Mouse (Mus musculus): ENCODE data around the gene H2afy2. TPM values are rescaled to one million over a fixed set of nuclear protein-coding genes. Genes with fewer than 3 reads are reported as not detected.

The H2afy2 gene
- total and polyA plus RNA-seq, 2 experiments from 2014 or later: 17.0 to 22.8 TPM

DNA sequence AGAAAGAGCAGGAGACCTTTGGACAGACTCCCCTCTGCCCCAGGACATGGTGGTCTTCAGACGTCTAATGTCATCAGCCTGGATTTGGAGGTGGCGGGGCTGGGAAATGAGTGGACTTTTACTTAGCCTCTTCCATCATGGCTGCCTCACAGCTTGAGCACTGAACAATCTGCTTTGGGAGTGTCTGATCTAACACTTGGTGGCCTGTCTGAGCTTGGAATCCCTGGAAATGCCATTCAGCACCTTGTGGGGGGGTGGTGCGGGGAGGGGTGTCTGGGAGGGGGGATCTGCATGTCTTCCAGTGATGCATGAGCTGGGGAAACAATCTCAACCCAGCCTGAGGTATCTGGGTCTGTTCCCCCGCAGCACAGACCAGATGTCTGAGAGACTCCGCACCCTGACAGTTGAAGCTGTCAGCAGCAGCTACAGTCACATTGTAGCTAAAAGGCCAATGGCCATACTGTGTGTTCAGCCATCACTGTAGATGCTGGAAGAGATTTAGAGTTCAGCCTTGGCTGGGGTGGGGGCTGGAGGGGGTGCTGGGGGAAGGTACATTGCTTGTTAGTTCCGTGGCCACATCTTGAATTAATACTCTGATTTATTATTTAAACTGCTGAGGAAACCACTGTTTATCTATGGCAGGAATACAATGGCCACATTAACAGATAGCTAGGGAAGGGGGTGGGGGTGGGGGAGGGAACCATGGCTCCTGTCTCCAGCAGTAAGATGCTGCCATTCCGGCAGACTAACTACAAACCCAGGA lies 39.2 kb upstream of the H2afy2 start:
- Histone ChIP-seq H3K4me3 (ENCODE audit: low read depth, low read length) (no peak overlapping the region), H3K27me3 (ENCODE audit: control insufficient read depth, insufficient read depth, low read length) (no peaks in the 10 kb centered on the region), H3K36me3 (replicated peaks; ENCODE audit: control insufficient read depth, insufficient read depth, low read length) (no peaks in the 10 kb centered on the region), H3K9me3 (replicated peaks; ENCODE audit: control insufficient read depth, low read length) (no peaks in the 10 kb centered on the region), H3K4me2 (ENCODE audit: low read depth, low read length) (no peak overlapping the region), H3K9ac (replicated peaks; ENCODE audit: low read depth, low read length) (no peak overlapping the region), H3K27ac (ENCODE audit: low read depth) (no peak overlapping the region), H3K4me1 (ENCODE audit: control insufficient read depth, insufficient read depth) (no peaks in the 10 kb centered on the region)
- DNase-seq (ENCODE audit: low spot score) (no peak), ATAC-seq (ENCODE audit: insufficient read depth, low read depth) (no peak)
- WGBS: 37% methylated on average over 7 of the region's 7 CpGs
- no peak for TF ChIP-seq CTCF (IDR thresholded peaks at IDR 0.05; ENCODE audit: low read depth)
- TF ChIP-seq EP300 (IDR thresholded peaks at IDR 0.05; ENCODE audit: low read depth): no peak

GRCm38 (mm10) chr10:61820050-61820449 lies 36.1 kb upstream of the H2afy2 start:
- Histone ChIP-seq H3K4me2 (ENCODE audit: low read depth, low read length) (no peak overlapping the region), H3K9ac (replicated peaks; ENCODE audit: low read depth, low read length) (no peak overlapping the region), H3K27ac (ENCODE audit: low read depth) (no peak overlapping the region), H3K27me3 (ENCODE audit: control insufficient read depth, insufficient read depth, low read length) (no peaks in the 10 kb centered on the region), H3K36me3 (replicated peaks; ENCODE audit: control insufficient read depth, insufficient read depth, low read length) (no peaks in the 10 kb centered on the region), H3K4me1 (ENCODE audit: control insufficient read depth, insufficient read depth) (no peaks in the 10 kb centered on the region), H3K9me3 (replicated peaks; ENCODE audit: control insufficient read depth, low read length) (no peaks in the 10 kb centered on the region), H3K4me3 (ENCODE audit: low read depth, low read length) (no peak overlapping the region)
- WGBS: 53% methylated on average over 9 of the region's 9 CpGs
- DNase-seq (ENCODE audit: low spot score) (no peak), ATAC-seq (ENCODE audit: insufficient read depth, low read depth) (no peak)
- TF ChIP-seq EP300 (IDR thresholded peaks at IDR 0.05; ENCODE audit: low read depth) (no peak), CTCF (IDR thresholded peaks at IDR 0.05; ENCODE audit: low read depth) (0 out of 2 replicates have a peak, but pooled peaks have one; percentile 12)

- H3K27me3 ChIP-seq (ENCODE audit: control insufficient read depth, insufficient read depth, low read length): no peaks in the 10 kb centered on the region
- H3K4me2 ChIP-seq (ENCODE audit: low read depth, low read length): no peak overlapping the region
- no peak for DNase-seq (ENCODE audit: low spot score)
- no peaks in the 10 kb centered on the region for H3K9me3 ChIP-seq (replicated peaks; ENCODE audit: control insufficient read depth, low read length)
- no peak overlapping the region for H3K27ac ChIP-seq (ENCODE audit: low read depth)
- H3K4me3 ChIP-seq (ENCODE audit: low read depth, low read length): no peak overlapping the region
- H3K9ac ChIP-seq (replicated peaks; ENCODE audit: low read depth, low read length): no peak overlapping the region
- 60% methylated on average over 5 of the region's 5 CpGs for whole genome bisulfite sequencing
- no peaks in the 10 kb centered on the region for H3K36me3 ChIP-seq (replicated peaks; ENCODE audit: control insufficient read depth, insufficient read depth, low read length)
- TF ChIP-seq CTCF (IDR thresholded peaks at IDR 0.05; ENCODE audit: low read depth) (no peak), EP300 (IDR thresholded peaks at IDR 0.05; ENCODE audit: low read depth) (no peak)
- no peaks in the 10 kb centered on the region for H3K4me1 ChIP-seq (ENCODE audit: control insufficient read depth, insufficient read depth)
- ATAC-seq (ENCODE audit: insufficient read depth, low read depth): no peak
These were observed 28.0 kb upstream of the H2afy2 start for GRCm38 (mm10) chr10:61811987-61812386.

DNA sequence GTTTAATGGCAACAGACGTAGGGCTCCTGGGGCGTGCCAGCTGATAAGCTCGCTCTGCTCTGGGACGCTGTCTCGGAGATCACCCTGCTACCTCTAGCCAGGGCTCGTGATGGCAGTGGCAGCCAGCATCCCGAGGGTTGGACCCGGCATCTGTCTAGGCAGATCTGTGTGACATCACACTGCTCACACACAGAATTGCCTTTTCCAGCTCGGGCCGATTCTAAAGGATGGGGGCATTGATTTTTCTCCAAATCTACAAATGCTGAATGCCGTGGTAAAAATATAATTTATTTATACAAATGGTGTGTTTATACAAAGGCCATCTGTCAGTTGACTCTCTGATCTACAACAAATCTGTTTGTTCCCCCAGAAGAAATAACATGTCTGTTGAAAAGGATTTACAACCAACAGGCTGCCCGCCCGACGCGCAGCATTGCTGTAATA lies 14.2 kb upstream of the H2afy2 start:
- Histone ChIP-seq H3K27ac (ENCODE audit: low read depth) (no peak overlapping the region), H3K9ac (replicated peaks; ENCODE audit: low read depth, low read length) (no peak overlapping the region), H3K36me3 (replicated peaks; ENCODE audit: control insufficient read depth, insufficient read depth, low read length) (no peaks in the 10 kb centered on the region), H3K4me3 (ENCODE audit: low read depth, low read length) (no peak overlapping the region), H3K27me3 (ENCODE audit: control insufficient read depth, insufficient read depth, low read length) (no peaks in the 10 kb centered on the region), H3K4me1 (ENCODE audit: control insufficient read depth, insufficient read depth) (no peaks in the 10 kb centered on the region), H3K4me2 (ENCODE audit: low read depth, low read length) (no peak overlapping the region), H3K9me3 (replicated peaks; ENCODE audit: control insufficient read depth, low read length) (0 out of 2 replicates have a peak, but pooled peaks cover 4% of the 10 kb centered on the region)
- no peak for ATAC-seq (ENCODE audit: insufficient read depth, low read depth)
- TF ChIP-seq CTCF (IDR thresholded peaks at IDR 0.05; ENCODE audit: low read depth) (no peak), EP300 (IDR thresholded peaks at IDR 0.05; ENCODE audit: low read depth) (no peak)
- DNase-seq (ENCODE audit: low spot score): no peak
- 60% methylated on average over 15 of the region's 15 CpGs for WGBS

DNA sequence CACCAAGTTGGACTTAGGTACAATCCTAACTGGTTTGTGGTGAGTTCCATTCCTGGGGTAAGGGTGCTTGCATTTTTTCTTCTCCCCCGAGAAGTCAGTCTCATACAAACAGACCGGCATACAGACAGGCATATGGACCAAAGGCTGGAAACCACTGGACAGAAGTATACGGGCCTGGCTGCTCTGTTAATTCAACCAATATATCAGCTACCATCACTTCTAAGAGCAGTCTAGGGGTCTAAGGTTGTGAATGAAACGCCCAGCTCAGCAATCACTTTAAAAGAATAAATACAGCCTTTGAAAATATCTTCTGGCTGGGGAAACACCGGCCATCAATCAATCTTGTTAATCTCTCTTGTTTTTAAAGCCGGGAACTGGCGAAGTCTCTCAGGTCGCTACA lies 11.5 kb upstream of the H2afy2 start:
- TF ChIP-seq CTCF (IDR thresholded peaks at IDR 0.05; ENCODE audit: low read depth) (no peak), EP300 (IDR thresholded peaks at IDR 0.05; ENCODE audit: low read depth) (no peak)
- WGBS: 60% methylated on average over 8 of the region's 8 CpGs
- Histone ChIP-seq H3K9ac (replicated peaks; ENCODE audit: low read depth, low read length) (no peak overlapping the region), H3K4me3 (ENCODE audit: low read depth, low read length) (no peak overlapping the region), H3K4me1 (ENCODE audit: control insufficient read depth, insufficient read depth) (no peaks in the 10 kb centered on the region), H3K27ac (ENCODE audit: low read depth) (no peak overlapping the region), H3K27me3 (ENCODE audit: control insufficient read depth, insufficient read depth, low read length) (no peaks in the 10 kb centered on the region), H3K9me3 (replicated peaks; ENCODE audit: control insufficient read depth, low read length) (no peaks in the 10 kb centered on the region), H3K4me2 (ENCODE audit: low read depth, low read length) (no peak overlapping the region), H3K36me3 (replicated peaks; ENCODE audit: control insufficient read depth, insufficient read depth, low read length) (no peaks in the 10 kb centered on the region)
- DNase-seq (ENCODE audit: low spot score): no peak
- ATAC-seq (ENCODE audit: insufficient read depth, low read depth): no peak

- no peaks in the 10 kb centered on the region for H3K4me1 ChIP-seq (ENCODE audit: control insufficient read depth, insufficient read depth)
- 59% methylated on average over 10 of the region's 10 CpGs for WGBS
- no peak for TF ChIP-seq EP300 (IDR thresholded peaks at IDR 0.05; ENCODE audit: low read depth)
- TF ChIP-seq CTCF (IDR thresholded peaks at IDR 0.05; ENCODE audit: low read depth): no peak
- H3K27ac ChIP-seq (ENCODE audit: low read depth): no peak overlapping the region
- no peak overlapping the region for H3K4me2 ChIP-seq (ENCODE audit: low read depth, low read length)
- no peaks in the 10 kb centered on the region for H3K36me3 ChIP-seq (replicated peaks; ENCODE audit: control insufficient read depth, insufficient read depth, low read length)
- no peaks in the 10 kb centered on the region for H3K27me3 ChIP-seq (ENCODE audit: control insufficient read depth, insufficient read depth, low read length)
- no peaks in the 10 kb centered on the region for H3K9me3 ChIP-seq (replicated peaks; ENCODE audit: control insufficient read depth, low read length)
- H3K9ac ChIP-seq (replicated peaks; ENCODE audit: low read depth, low read length): no peak overlapping the region
- DNase-seq (ENCODE audit: low spot score) (no peak), ATAC-seq (ENCODE audit: insufficient read depth, low read depth) (no peak)
- H3K4me3 ChIP-seq (ENCODE audit: low read depth, low read length): no peak overlapping the region
These were observed 11.0 kb upstream of the H2afy2 start for GRCm38 (mm10) chr10:61794971-61795370.
